Mouse (Mus musculus) liver, postnatal 0 days (tissue): ENCODE data around the gene Plekha1. TPM values are rescaled to one million over a fixed set of nuclear protein-coding genes. Genes with fewer than 3 reads are reported as not detected.

Source experiments
- ATAC-seq: fragments of 200-750 bp; cut with Nextera tagmentation; 2 replicates; pipeline ENCODE4 v1.8.0; 2017; ENCODE audit warnings: mild to moderate bottlenecking, moderate library complexity
- DNase-seq: peaks from one replicate; pipeline ENCODE4 v3.0.0-alpha.2; 2016
- H3K27ac ChIP-seq: fragments of 300-500 bp; sonication (generic); 2 replicates; pipeline ENCODE4 v1.5.1; 2014; ENCODE audit warnings: antibody characterized with exemption, moderate library complexity, mild to moderate bottlenecking, low read depth
- H3K27me3 ChIP-seq: fragments of 300-500 bp; sonication (generic); 2 replicates; pipeline ENCODE4 v1.6.1; 2014; ENCODE audit warnings: low read length, control low read depth, mixed read lengths; ENCODE audit not compliant: insufficient read depth
- H3K36me3 ChIP-seq: fragments of 300-500 bp; sonication (generic); replicated peaks from 2 replicates; pipeline ENCODE4 v1.6.1; 2014; ENCODE audit warnings: mild to moderate bottlenecking, control low read depth, low read length, moderate library complexity, mixed read lengths; ENCODE audit not compliant: insufficient read depth
- H3K4me1 ChIP-seq: fragments of 300-500 bp; sonication (generic); 2 replicates; pipeline ENCODE4 v1.6.1; 2014; ENCODE audit warnings: antibody characterized with exemption, mild to moderate bottlenecking, control low read depth; ENCODE audit not compliant: insufficient read depth
- H3K4me2 ChIP-seq: fragments of 300-500 bp; sonication (generic); 2 replicates; pipeline ENCODE4 v1.6.1; 2014; ENCODE audit warnings: low read depth, mild to moderate bottlenecking, low read length, moderate library complexity, mixed read lengths
- H3K4me3 ChIP-seq: fragments of 300-500 bp; sonication (generic); 2 replicates; pipeline ENCODE4 v1.5.1; 2014; ENCODE audit warnings: low read depth, low read length
- H3K9ac ChIP-seq: fragments of 300-500 bp; sonication (generic); replicated peaks from 2 replicates; pipeline ENCODE4 v1.6.1; 2014; ENCODE audit warnings: mild to moderate bottlenecking, moderate library complexity
- H3K9me3 ChIP-seq: fragments of 300-500 bp; sonication (generic); 2 replicates; pipeline ENCODE4 v1.6.1; 2016; ENCODE audit warnings: mild to moderate bottlenecking, control low read depth, low read length, mixed read lengths
- CTCF ChIP-seq: sonication (generic); IDR thresholded peaks from 2 replicates; pipeline ENCODE4 v1.5.1; 2016; ENCODE audit warnings: antibody characterized with exemption, low read depth
- EP300 ChIP-seq: IDR thresholded peaks from 2 replicates; pipeline ENCODE4 v1.6.1; 2016; ENCODE audit warnings: antibody characterized with exemption, low read depth, mild to moderate bottlenecking
- WGBS: fragments of 180-500 bp; shearing (Covaris S2); extraction: QIAGEN DNeasy Blood & Tissue Kit; methylation state at CpG from one replicate; pipeline ENCODE4 v1.1.7; 2014; ENCODE audit not compliant: insufficient replicate concordance; 5-methylcytosine and 5-hydroxymethylcytosine counted together
- polyA plus RNA-seq: library from polyadenylated mRNA; unstranded; fragments of >200 nt; fragmentation: Nextera tagmentation; extraction: Ambion mirVana; gene quantifications from 2 replicates; pipeline ENCODE4 v1.2.1, GENCODE M21; 2015

Gene Plekha1
- polyA plus RNA-seq, 1 experiment from 2014 or later = 15.8 TPM

DNA sequence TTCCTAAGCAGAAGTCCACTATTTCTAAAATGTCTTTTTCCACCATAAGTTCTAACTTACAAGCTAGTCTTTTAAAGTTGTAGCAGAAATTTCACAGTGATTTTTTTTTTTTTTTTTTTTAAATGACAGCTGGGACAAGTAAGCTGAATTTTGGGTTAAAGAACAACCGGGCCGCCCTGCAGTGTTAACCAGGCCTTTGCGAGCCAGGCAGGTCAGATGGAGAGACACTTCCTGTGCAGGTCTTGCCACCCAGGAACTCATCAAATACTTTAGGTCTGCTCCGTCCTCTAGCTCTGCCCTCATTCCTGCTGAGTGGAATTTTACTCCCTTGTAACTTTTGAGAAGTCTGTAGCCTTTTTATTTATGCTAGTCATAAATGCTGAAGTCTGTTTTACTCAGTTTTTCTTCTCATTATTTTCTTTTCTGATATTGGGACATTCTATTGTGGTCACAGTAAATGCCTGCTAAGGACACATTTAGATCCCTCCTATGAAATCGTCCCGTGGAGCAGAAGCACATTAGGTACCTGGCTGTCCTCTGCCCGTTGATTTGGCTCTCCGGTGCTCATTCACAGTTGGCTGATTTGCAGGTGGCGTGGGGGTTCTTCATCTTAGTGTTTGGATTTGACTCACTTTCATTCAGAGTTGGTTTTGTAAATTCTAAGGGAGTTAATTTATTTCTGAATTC, 29.5 kb downstream of the Plekha1 start:
- Histone ChIP-seq H3K9ac (no peak overlapping the region), H3K27me3 (no peaks in the 10 kb centered on the region), H3K36me3 (peaks cover 9% of the 10 kb centered on the region), H3K4me1 (0 out of 2 replicates have a peak, but pooled peaks cover 5% of the 10 kb centered on the region), H3K4me2 (no peak overlapping the region), H3K9me3 (no peaks in the 10 kb centered on the region), H3K27ac (no peak overlapping the region), H3K4me3 (no peak overlapping the region)
- TF ChIP-seq CTCF (no peak), EP300 (no peak)
- DNase-seq = no peak
- no peak for ATAC-seq
- WGBS = 77% methylated on average over 9 of the region's 9 CpGs

DNA sequence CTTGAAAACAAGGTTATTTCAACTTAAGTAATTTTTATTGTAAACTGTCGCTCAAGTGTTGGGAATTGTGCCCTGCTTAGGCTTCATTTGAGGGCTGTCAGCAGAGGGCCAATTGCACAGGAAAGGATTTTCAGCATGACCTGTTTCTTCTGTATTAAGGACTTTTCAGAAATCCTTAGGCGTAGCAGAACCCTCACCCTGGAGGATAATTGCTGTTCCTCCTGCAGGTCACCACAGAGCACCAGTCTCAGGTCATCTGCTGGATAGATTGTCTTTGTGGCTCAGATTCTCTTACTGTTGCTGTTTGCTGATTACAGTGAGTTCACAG, 30.0 kb downstream of the Plekha1 start:
- ATAC-seq = no peak
- no peak overlapping the region for H3K27ac ChIP-seq
- no peak overlapping the region for H3K4me2 ChIP-seq
- 0 out of 2 replicates have a peak, but pooled peaks cover 5% of the 10 kb centered on the region for H3K4me1 ChIP-seq
- 76% methylated on average over 2 of the region's 2 CpGs for WGBS
- no peak overlapping the region for H3K9ac ChIP-seq
- H3K9me3 ChIP-seq = no peaks in the 10 kb centered on the region
- TF ChIP-seq EP300 = no peak
- TF ChIP-seq CTCF = no peak
- no peaks in the 10 kb centered on the region for H3K27me3 ChIP-seq
- peaks cover 9% of the 10 kb centered on the region for H3K36me3 ChIP-seq
- DNase-seq = no peak
- no peak overlapping the region for H3K4me3 ChIP-seq

DNA sequence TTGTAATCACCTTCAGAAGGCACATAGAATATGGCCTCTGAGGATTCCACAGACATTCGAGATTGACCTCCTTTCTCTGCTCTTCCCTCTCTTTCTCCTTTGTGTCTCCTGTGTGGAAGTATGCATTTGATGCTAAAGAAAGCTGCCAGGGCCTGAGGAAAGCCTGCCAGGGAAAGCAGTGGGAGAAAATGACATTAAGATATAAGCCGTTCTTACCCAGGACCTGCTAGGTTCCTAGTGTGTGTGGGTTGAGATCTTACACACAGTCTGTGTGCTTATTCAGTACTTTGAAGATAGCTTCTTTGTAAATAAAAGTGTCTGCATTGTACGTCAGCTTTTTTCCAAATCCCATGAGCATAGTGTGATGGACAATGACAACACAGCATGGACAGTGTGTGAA, 30.5 kb downstream of the Plekha1 start:
- H3K36me3 ChIP-seq = peaks cover 9% of the 10 kb centered on the region
- no peak overlapping the region for H3K4me2 ChIP-seq
- H3K4me1 ChIP-seq = 0 out of 2 replicates have a peak, but pooled peaks cover 5% of the 10 kb centered on the region
- 70% methylated on average over 3 of the region's 3 CpGs for WGBS
- H3K27ac ChIP-seq = no peak overlapping the region
- H3K4me3 ChIP-seq = no peak overlapping the region
- H3K9ac ChIP-seq = no peak overlapping the region
- ATAC-seq (no peak), DNase-seq (no peak)
- no peak for TF ChIP-seq EP300
- no peak for TF ChIP-seq CTCF
- no peaks in the 10 kb centered on the region for H3K9me3 ChIP-seq
- no peaks in the 10 kb centered on the region for H3K27me3 ChIP-seq

DNA sequence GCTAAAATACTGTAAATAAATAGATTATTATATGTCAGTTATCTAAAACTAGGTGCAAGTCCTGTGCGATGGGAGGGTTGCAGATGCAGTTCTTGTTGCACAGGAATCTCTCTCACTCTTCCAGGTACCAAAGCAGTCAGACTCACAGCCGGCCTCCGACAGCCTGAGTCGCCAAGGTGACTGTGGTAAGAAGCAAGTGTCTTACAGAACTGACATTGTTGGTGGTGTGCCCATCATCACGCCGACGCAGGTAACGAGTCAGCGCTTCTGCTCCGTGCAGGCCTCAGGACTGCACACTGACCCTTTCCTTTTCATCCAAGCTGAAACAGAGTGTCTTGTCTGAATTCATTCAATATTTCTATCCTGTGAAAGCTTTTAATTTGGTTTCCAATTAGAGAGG, 31.6 kb downstream of the Plekha1 start:
- H3K36me3 ChIP-seq = peaks cover 14% of the 10 kb centered on the region
- no peaks in the 10 kb centered on the region for H3K9me3 ChIP-seq
- H3K4me1 ChIP-seq = 0 out of 2 replicates have a peak, but pooled peaks cover 5% of the 10 kb centered on the region
- TF ChIP-seq EP300 (no peak), CTCF (no peak)
- ATAC-seq (no peak), DNase-seq (no peak)
- H3K4me2 ChIP-seq = no peak overlapping the region
- H3K4me3 ChIP-seq = no peak overlapping the region
- H3K9ac ChIP-seq = no peak overlapping the region
- H3K27me3 ChIP-seq = no peaks in the 10 kb centered on the region
- WGBS = 86% methylated on average over 10 of the region's 10 CpGs
- no peak overlapping the region for H3K27ac ChIP-seq

DNA sequence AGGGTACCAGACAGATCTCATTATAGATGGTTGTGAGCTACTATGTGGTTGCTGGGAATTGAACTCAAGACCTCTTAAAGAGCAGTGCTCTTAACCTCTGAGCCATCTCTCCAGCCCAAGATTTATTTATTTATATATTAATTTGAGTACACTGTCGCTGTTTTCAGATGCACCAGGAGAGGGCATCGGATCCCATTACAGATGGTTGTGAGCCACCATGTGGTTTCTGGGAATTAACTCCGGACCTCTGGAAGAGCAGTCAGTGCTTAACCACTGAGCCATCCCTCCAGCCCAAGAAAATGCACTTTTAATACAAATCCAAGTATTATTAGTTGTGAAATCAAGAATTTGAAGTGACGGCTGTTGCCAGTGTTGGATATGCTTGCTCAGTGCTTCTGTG, 32.8 kb downstream of the Plekha1 start:
- no peak overlapping the region for H3K27ac ChIP-seq
- H3K9me3 ChIP-seq = no peaks in the 10 kb centered on the region
- H3K27me3 ChIP-seq = no peaks in the 10 kb centered on the region
- TF ChIP-seq EP300 (no peak), CTCF (peak; percentile 27; the same call in 1 of the 2 replicates)
- H3K9ac ChIP-seq = no peak overlapping the region
- no peak for DNase-seq
- no peak for ATAC-seq
- no peak overlapping the region for H3K4me2 ChIP-seq
- no peak overlapping the region for H3K4me3 ChIP-seq
- H3K36me3 ChIP-seq = peaks cover 15% of the 10 kb centered on the region
- WGBS = 81% methylated on average over 4 of the region's 4 CpGs
- no peaks in the 10 kb centered on the region for H3K4me1 ChIP-seq

DNA sequence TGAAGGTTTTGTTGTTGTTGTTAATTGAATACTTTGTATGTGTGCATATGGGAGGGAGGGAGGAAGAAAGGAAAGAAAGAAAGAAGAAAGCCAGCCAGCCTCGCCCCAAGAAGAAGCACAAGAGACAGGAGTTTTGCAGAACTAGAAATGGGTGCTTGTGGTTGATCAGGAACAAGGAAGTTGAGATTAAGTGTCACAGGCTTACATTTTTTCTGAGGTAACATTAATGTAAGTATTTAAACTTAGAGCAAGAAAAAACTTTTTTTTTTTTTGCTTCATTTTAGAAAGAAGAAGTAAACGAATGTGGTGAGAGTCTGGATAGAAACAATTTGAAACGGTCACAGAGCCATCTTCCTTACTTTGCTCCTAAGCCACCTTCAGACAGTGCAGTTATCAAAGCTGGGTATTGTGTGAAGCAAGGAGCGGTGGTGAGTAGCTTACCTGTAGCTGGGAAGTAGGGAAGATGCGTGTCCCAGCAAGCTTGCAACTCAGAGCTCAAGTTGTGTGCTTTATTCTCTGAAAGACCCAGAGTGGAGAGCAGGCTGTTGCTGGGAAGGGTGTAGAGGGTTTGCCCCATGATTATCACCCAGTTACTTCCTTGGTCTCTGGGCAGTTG, 34.8 kb downstream of the Plekha1 start:
- no peak for ATAC-seq
- Histone ChIP-seq H3K36me3 (peaks cover 23% of the 10 kb centered on the region), H3K4me3 (no peak overlapping the region), H3K27ac (peak overlapping the region; percentile 60; the same call in 1 of the 2 replicates), H3K4me1 (no peaks in the 10 kb centered on the region), H3K9ac (no peak overlapping the region), H3K4me2 (no peak overlapping the region), H3K27me3 (no peaks in the 10 kb centered on the region), H3K9me3 (no peaks in the 10 kb centered on the region)
- no peak for TF ChIP-seq EP300
- no peak for TF ChIP-seq CTCF
- 53% methylated on average over 5 of the region's 5 CpGs for WGBS
- DNase-seq = no peak
